Mouse (Mus musculus) neural tube, embryonic 11.5 days (tissue): ENCODE data around the gene Tppp2. TPM values are rescaled to one million over a fixed set of nuclear protein-coding genes. Genes with fewer than 3 reads are reported as not detected.

Experiments
- ATAC-seq: fragments of 200-750 bp; cut with Nextera tagmentation; 2 replicates; pipeline ENCODE4 v1.8.0; 2017; ENCODE audit warnings: moderate number of reproducible peaks, mild to moderate bottlenecking, moderate TSS enrichment, moderate library complexity; ENCODE audit not compliant: insufficient read depth, low FRiP score, low TSS enrichment
- DNase-seq: peaks from one replicate; pipeline ENCODE4 v3.0.0-alpha.2; 2015; ENCODE audit warnings: low spot score
- H3K27ac ChIP-seq: fragments of 300-500 bp; sonication (generic); 2 replicates; pipeline ENCODE4 v1.5.1; 2014; ENCODE audit warnings: low read depth, mild to moderate bottlenecking, low read length
- H3K27me3 ChIP-seq: fragments of 300-500 bp; sonication (generic); 2 replicates; pipeline ENCODE4 v1.6.1; 2014; ENCODE audit warnings: mild to moderate bottlenecking, low read length, mixed read lengths; ENCODE audit not compliant: control insufficient read depth, insufficient read depth
- H3K36me3 ChIP-seq: fragments of 300-500 bp; sonication (generic); 2 replicates; pipeline ENCODE4 v1.6.1; 2014; ENCODE audit warnings: mild to moderate bottlenecking, low read length, moderate library complexity, mixed read lengths; ENCODE audit not compliant: control insufficient read depth, insufficient read depth
- H3K4me1 ChIP-seq: fragments of 300-500 bp; sonication (generic); 2 replicates; pipeline ENCODE4 v1.6.1; 2014; ENCODE audit warnings: low read length, mixed read lengths; ENCODE audit not compliant: control insufficient read depth, insufficient read depth
- H3K4me2 ChIP-seq: fragments of 300-500 bp; sonication (generic); 2 replicates; pipeline ENCODE4 v1.6.1; 2014; ENCODE audit warnings: low read depth, mild to moderate bottlenecking, moderate library complexity
- H3K4me3 ChIP-seq: fragments of 300-500 bp; sonication (generic); 2 replicates; pipeline ENCODE4 v1.5.1; 2014; ENCODE audit warnings: low read depth, low read length
- H3K9ac ChIP-seq: fragments of 300-500 bp; sonication (generic); 2 replicates; pipeline ENCODE4 v1.6.1; 2014; ENCODE audit warnings: mild to moderate bottlenecking, low read length
- H3K9me3 ChIP-seq: fragments of 300-500 bp; sonication (generic); 2 replicates; pipeline ENCODE4 v1.6.1; 2016; ENCODE audit warnings: low read length; ENCODE audit not compliant: control insufficient read depth
- WGBS: fragments of 180-500 bp; shearing (Covaris S2); extraction: QIAGEN DNeasy Blood & Tissue Kit; methylation state at CpG from one replicate; pipeline ENCODE4 v1.1.7; 2014; 5-methylcytosine and 5-hydroxymethylcytosine counted together
- polyA plus RNA-seq: library from polyadenylated mRNA; unstranded; fragments of >200 nt; fragmentation: Nextera tagmentation; extraction: Ambion mirVana; gene quantifications from 2 replicates; pipeline ENCODE4 v1.2.1, GENCODE M21; 2014

Gene Tppp2
- polyA plus RNA-seq, 1 experiment from 2014 or later, result not detected

- H3K4me3 ChIP-seq, result no peak overlapping the region
- H3K9ac ChIP-seq, result no peak overlapping the region
- no peak for ATAC-seq
- H3K4me2 ChIP-seq, result no peak overlapping the region
- 71% methylated on average over 7 of the region's 7 CpGs for WGBS
- H3K27ac ChIP-seq, result no peak overlapping the region
- H3K4me1 ChIP-seq, result 0 out of 2 replicates have a peak, but pooled peaks cover 2% of the 10 kb centered on the region
- H3K9me3 ChIP-seq, result no peaks in the 10 kb centered on the region
- DNase-seq, result no peak
- no peaks in the 10 kb centered on the region for H3K36me3 ChIP-seq
- no peaks in the 10 kb centered on the region for H3K27me3 ChIP-seq
Measured at GRCm38 (mm10) chr14:51942236-51942635, 24.0 kb downstream of the Tppp2 start.

- ATAC-seq (no peak), DNase-seq (no peak)
- WGBS, result 83% methylated on average over 6 of the region's 6 CpGs
- H3K27ac ChIP-seq, result no peak overlapping the region
- H3K9me3 ChIP-seq, result no peaks in the 10 kb centered on the region
- no peak overlapping the region for H3K4me2 ChIP-seq
- 0 out of 2 replicates have a peak, but pooled peaks cover 2% of the 10 kb centered on the region for H3K4me1 ChIP-seq
- no peaks in the 10 kb centered on the region for H3K27me3 ChIP-seq
- H3K4me3 ChIP-seq, result no peak overlapping the region
- H3K36me3 ChIP-seq, result no peaks in the 10 kb centered on the region
- H3K9ac ChIP-seq, result no peak overlapping the region
Measured at GRCm38 (mm10) chr14:51943336-51943735, 25.1 kb downstream of the Tppp2 start.

- H3K9me3 ChIP-seq, result no peaks in the 10 kb centered on the region
- no peaks in the 10 kb centered on the region for H3K36me3 ChIP-seq
- DNase-seq (no peak), ATAC-seq (no peak)
- H3K4me3 ChIP-seq, result no peak overlapping the region
- no peak overlapping the region for H3K27ac ChIP-seq
- no peaks in the 10 kb centered on the region for H3K27me3 ChIP-seq
- H3K9ac ChIP-seq, result no peak overlapping the region
- no peak overlapping the region for H3K4me2 ChIP-seq
- WGBS, result 97% methylated on average over 2 of the region's 2 CpGs
- no peaks in the 10 kb centered on the region for H3K4me1 ChIP-seq
Measured at GRCm38 (mm10) chr14:51960316-51960715, 42.1 kb downstream of the Tppp2 start.

GRCm38 (mm10) chr14:51967400-51967799 is 49.2 kb downstream of the Tppp2 start:
- DNase-seq, result no peak
- H3K27ac ChIP-seq, result no peak overlapping the region

More at GRCm38 (mm10) chr14:51967400-51967799, 49.2 kb downstream of the Tppp2 start:
- no peak overlapping the region for H3K4me3 ChIP-seq
- WGBS, result 91% methylated on average over 3 of the region's 3 CpGs
- no peak overlapping the region for H3K4me2 ChIP-seq
- no peaks in the 10 kb centered on the region for H3K9me3 ChIP-seq
- no peaks in the 10 kb centered on the region for H3K36me3 ChIP-seq
- H3K4me1 ChIP-seq, result no peaks in the 10 kb centered on the region
- no peak for ATAC-seq
- H3K9ac ChIP-seq, result no peak overlapping the region
- no peaks in the 10 kb centered on the region for H3K27me3 ChIP-seq

Other genes starting within 250 kb of the Tppp2 start
- not detected in 2 replicates for gene Gm17079, start 223.0 kb upstream of the Tppp2 start, polyA plus RNA-seq
- gene Gm5800, start 201.2 kb upstream of the Tppp2 start, polyA plus RNA-seq, result not detected in 2 replicates
- gene Ang4, start 144.8 kb upstream of the Tppp2 start, polyA plus RNA-seq, result not detected in 2 replicates
- gene AY358078, start 118.4 kb upstream of the Tppp2 start, polyA plus RNA-seq, result not detected in 2 replicates
- not detected in 2 replicates for gene Ear6, start 64.7 kb upstream of the Tppp2 start, polyA plus RNA-seq
- 58.8 and 58.9 TPM in 2 replicates for gene Mettl17, start 33.6 kb upstream of the Tppp2 start, polyA plus RNA-seq
- 0.23 and 0.40 TPM in 2 replicates for gene Slc39a2, start 25.5 kb upstream of the Tppp2 start, polyA plus RNA-seq
- gene Ndrg2, start 4.3 kb upstream of the Tppp2 start, polyA plus RNA-seq, result 8.2 and 10.4 TPM in 2 replicates
- not detected in 2 replicates for gene Rnase13, start 4.3 kb downstream of the Tppp2 start, polyA plus RNA-seq
- 76.7 and 77.2 TPM in 2 replicates for gene Arhgef40, start 66.3 kb downstream of the Tppp2 start, polyA plus RNA-seq
- gene Tmem253, start 97.2 kb downstream of the Tppp2 start, polyA plus RNA-seq, result 0.61 and 1.6 TPM in 2 replicates
- 70.6 and 83.3 TPM in 2 replicates for gene Zfp219, start 102.3 kb downstream of the Tppp2 start, polyA plus RNA-seq
- gene Olfr221, start 124.0 kb downstream of the Tppp2 start, polyA plus RNA-seq, result not detected in 2 replicates
- gene Hnrnpc, start 185.6 kb downstream of the Tppp2 start, polyA plus RNA-seq, result 901 and 908 TPM in 2 replicates
- gene Rpgrip1, start 192.3 kb downstream of the Tppp2 start, polyA plus RNA-seq, result 96.8 and 101 TPM in 2 replicates